Mouse (Mus musculus) midbrain, embryonic 14.5 days (tissue): ENCODE data around the gene Btaf1. TPM values are rescaled to one million over a fixed set of nuclear protein-coding genes. Genes with fewer than 3 reads are reported as not detected.
"Not testable (repeated sequence)": the region's sequence is repeated elsewhere in the genome, so short reads cannot be mapped to it uniquely, and the experiment has no call there.

Experiments
- ATAC-seq: fragments of 200-750 bp; cut with Nextera tagmentation; 2 replicates; pipeline ENCODE4 v1.8.0; 2017; ENCODE audit warnings: moderate number of reproducible peaks, moderate library complexity; ENCODE audit not compliant: low FRiP score, low TSS enrichment
- DNase-seq: peaks from one replicate; pipeline ENCODE4 v3.0.0-alpha.2; 2015
- H3K27ac ChIP-seq: fragments of 300-500 bp; sonication (generic); replicated peaks from 2 replicates; pipeline ENCODE4 v1.5.1; 2014; ENCODE audit warnings: mild to moderate bottlenecking, low read depth, low read length, moderate library complexity
- H3K27me3 ChIP-seq: fragments of 300-500 bp; sonication (generic); 2 replicates; pipeline ENCODE4 v1.6.1; 2014; ENCODE audit warnings: low read length, control low read depth, mixed read lengths; ENCODE audit not compliant: control insufficient read depth, insufficient read depth
- H3K36me3 ChIP-seq: fragments of 300-500 bp; sonication (generic); 2 replicates; pipeline ENCODE4 v1.6.1; 2014; ENCODE audit warnings: low read length, control low read depth; ENCODE audit not compliant: control insufficient read depth, insufficient read depth
- H3K4me1 ChIP-seq: fragments of 300-500 bp; sonication (generic); 2 replicates; pipeline ENCODE4 v1.6.1; 2014; ENCODE audit warnings: mild to moderate bottlenecking, antibody characterized with exemption, low read length, control low read depth; ENCODE audit not compliant: control insufficient read depth, insufficient read depth
- H3K4me2 ChIP-seq: fragments of 300-500 bp; sonication (generic); 2 replicates; pipeline ENCODE4 v1.6.1; 2014; ENCODE audit warnings: mild to moderate bottlenecking, low read length, moderate library complexity
- H3K4me3 ChIP-seq: fragments of 300-500 bp; sonication (generic); replicated peaks from 2 replicates; pipeline ENCODE4 v1.5.1; 2014; ENCODE audit warnings: low read depth, low read length
- H3K9ac ChIP-seq: fragments of 300-500 bp; sonication (generic); replicated peaks from 2 replicates; pipeline ENCODE4 v1.6.1; 2014; ENCODE audit warnings: mild to moderate bottlenecking, low read length, moderate library complexity
- H3K9me3 ChIP-seq: fragments of 300-500 bp; sonication (generic); 2 replicates; pipeline ENCODE4 v1.6.1; 2016; ENCODE audit warnings: low read length, control low read depth, mixed read lengths; ENCODE audit not compliant: control insufficient read depth
- WGBS: fragments of 180-500 bp; shearing (Covaris S2); extraction: QIAGEN DNeasy Blood & Tissue Kit; methylation state at CpG from one replicate; pipeline ENCODE4 v1.1.7; 2014; 5-methylcytosine and 5-hydroxymethylcytosine counted together
- polyA plus RNA-seq: library from polyadenylated mRNA; unstranded; fragments of >200 nt; fragmentation: Nextera tagmentation; extraction: Ambion mirVana; gene quantifications from 2 replicates; pipeline ENCODE4 v1.2.1, GENCODE M21; 2014

The Btaf1 gene
- polyA plus RNA-seq, 1 experiment from 2014 or later: 15.4 TPM

DNA sequence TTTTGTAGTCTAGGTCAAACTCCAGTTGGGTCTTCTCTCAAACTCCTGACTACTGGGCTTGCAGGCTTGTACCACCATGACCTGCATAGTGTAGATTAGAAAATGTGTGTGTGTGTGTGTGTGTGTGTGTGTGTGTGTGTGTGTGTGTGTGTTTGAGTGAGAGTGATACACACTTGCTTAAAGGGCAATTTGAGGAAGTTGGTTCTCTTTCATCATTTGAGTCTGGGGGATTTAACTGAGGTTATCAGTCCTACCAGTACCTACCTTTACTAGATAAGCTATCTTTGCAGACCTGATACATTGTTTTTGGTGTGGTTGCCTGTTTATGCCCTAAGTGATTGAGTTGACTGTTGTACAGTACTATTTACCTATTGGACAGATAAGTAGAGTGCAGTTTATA is 6.2 kb downstream of the Btaf1 start:
- H3K27ac ChIP-seq: no peak overlapping the region
- DNase-seq (no peak), ATAC-seq (no peak)
- peaks cover 2% of the 10 kb centered on the region for H3K4me1 ChIP-seq
- no peaks in the 10 kb centered on the region for H3K36me3 ChIP-seq
- H3K27me3 ChIP-seq: no peaks in the 10 kb centered on the region
- no peaks in the 10 kb centered on the region for H3K9me3 ChIP-seq
- H3K9ac ChIP-seq: no peak overlapping the region
- H3K4me3 ChIP-seq: no peak overlapping the region
- no peak overlapping the region for H3K4me2 ChIP-seq

DNA sequence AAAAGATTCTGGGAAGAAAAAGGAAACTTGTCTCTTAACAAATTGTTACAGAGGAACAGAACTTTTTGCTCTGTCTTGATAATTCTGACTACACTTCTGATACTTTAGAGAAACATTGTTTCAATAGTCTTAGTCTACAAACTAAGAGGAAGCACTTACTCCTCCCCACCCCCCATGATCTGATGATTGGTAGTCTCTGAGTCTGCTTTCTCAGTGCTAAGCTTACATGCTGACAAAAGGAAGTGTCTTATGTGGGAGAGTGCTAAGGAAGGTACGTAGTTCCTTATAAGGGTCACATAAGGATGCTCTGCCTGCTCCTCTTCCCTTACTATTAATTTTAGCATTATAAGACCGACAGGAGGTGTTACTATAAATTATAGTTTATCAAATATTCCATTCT is 6.7 kb downstream of the Btaf1 start:
- Histone ChIP-seq H3K9ac (no peak overlapping the region), H3K4me2 (no peak overlapping the region), H3K4me1 (no peaks in the 10 kb centered on the region), H3K27me3 (no peaks in the 10 kb centered on the region), H3K36me3 (no peaks in the 10 kb centered on the region), H3K27ac (no peak overlapping the region), H3K4me3 (no peak overlapping the region), H3K9me3 (no peaks in the 10 kb centered on the region)
- WGBS: 95% methylated on average over 2 of the region's 2 CpGs
- ATAC-seq: no peak
- DNase-seq: no peak

DNA sequence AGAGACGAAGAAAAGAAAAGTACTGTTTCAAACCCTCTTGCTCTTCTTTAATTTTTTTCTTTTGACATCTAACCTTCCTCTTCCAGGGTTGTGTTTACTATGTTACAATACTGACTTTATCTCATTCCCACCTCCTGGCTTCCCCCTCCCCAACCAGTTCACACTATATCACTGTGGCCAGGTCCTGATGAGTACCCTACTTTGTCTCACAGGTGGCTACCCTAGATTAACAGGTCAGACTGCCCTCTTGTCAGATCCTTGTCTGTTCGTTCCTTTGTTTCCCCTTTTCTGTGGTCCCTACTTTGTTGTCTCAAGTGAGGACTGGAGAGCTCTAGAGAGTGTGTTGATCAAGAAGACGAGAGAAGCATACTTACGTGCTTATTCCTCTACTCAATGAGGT is 10.4 kb downstream of the Btaf1 start:
- no peak overlapping the region for H3K4me3 ChIP-seq
- no peak overlapping the region for H3K4me2 ChIP-seq
- H3K9ac ChIP-seq: no peak overlapping the region
- no peak overlapping the region for H3K27ac ChIP-seq
- H3K36me3 ChIP-seq: no peaks in the 10 kb centered on the region
- H3K27me3 ChIP-seq: no peaks in the 10 kb centered on the region
- WGBS: 95% methylated on average over 4 of the region's 4 CpGs
- H3K4me1 ChIP-seq: no peaks in the 10 kb centered on the region
- H3K9me3 ChIP-seq: no peaks in the 10 kb centered on the region
- DNase-seq (no peak), ATAC-seq (no peak)

DNA sequence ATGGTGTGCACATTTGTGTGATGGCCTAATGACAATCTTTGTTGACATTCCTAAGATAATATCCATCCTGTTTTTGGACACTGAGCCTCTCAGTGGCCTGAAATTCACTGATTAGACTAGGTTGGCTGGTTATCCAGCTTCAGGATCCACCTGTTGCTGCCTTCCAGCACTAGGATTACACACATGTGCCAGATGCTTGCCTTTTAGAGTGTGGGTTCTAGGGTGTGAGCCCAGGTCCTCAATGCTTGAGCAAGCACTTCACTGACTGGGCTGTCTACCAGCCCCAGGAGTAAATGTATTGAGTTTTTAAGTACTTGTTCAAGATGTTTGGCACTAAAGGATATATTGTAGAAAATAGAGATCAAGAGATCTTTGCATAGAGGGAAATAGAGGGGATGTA is 12.1 kb downstream of the Btaf1 start:
- Histone ChIP-seq H3K4me2 (no peak overlapping the region), H3K9me3 (no peaks in the 10 kb centered on the region), H3K27me3 (no peaks in the 10 kb centered on the region), H3K4me1 (no peaks in the 10 kb centered on the region), H3K4me3 (no peak overlapping the region), H3K36me3 (no peaks in the 10 kb centered on the region), H3K27ac (no peak overlapping the region), H3K9ac (no peak overlapping the region)
- DNase-seq: no peak
- ATAC-seq: no peak

DNA sequence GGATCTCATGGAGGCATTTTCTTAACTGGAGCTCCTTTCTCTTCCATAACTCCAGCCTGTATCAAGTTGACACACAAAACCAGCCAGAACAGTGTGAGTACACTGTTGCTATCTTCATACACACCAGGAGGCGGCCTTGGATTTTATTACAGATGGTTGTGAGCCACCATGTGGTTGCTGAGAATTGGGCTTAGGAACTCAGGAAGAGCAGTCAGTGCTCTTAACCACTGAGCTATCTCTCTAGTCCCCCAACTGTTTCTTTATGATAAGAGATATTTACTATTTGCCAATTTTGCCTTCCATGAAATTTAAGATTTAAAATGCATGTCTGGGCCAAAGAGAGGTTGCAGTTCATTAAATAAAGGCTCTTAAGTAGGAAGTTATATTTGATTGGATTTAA is 14.2 kb downstream of the Btaf1 start:
- Histone ChIP-seq H3K9ac (no peak overlapping the region), H3K36me3 (no peaks in the 10 kb centered on the region), H3K9me3 (no peaks in the 10 kb centered on the region), H3K4me3 (no peak overlapping the region), H3K27ac (no peak overlapping the region), H3K27me3 (no peaks in the 10 kb centered on the region), H3K4me1 (no peaks in the 10 kb centered on the region), H3K4me2 (no peak overlapping the region)
- WGBS: 95% methylated on average over 1 of the region's 1 CpGs
- DNase-seq (no peak), ATAC-seq (no peak)

DNA sequence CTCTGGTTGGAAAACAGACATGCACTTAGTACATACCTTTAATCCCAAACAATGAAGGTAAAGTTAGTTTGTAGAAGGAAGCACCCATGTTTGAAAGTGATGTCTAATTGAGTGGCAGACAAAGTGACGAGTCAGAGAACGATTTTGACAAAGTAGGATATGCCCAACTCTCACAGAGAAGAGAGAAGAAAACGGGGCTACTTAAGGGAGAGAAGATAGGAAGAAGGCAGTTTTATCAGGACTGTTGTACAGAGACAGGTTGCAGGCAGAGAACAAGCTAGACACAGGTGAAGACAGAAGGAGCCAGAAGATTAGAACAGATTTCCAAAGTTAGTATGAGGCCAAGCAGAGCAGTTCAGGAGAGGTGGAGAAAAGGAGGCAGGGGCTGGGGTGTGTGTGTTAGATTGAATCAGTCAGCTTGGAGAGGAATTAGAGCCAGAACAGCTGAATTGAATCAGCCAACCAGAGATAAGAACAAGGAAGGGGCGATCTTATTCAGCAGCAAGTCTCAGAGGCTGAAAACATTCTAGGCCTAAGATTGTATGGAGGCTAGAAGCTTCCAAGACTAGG is 27.8 kb downstream of the Btaf1 start:
- Histone ChIP-seq H3K4me1 (no peaks in the 10 kb centered on the region), H3K4me2 (no peak overlapping the region), H3K4me3 (no peak overlapping the region), H3K9me3 (no peaks in the 10 kb centered on the region), H3K36me3 (peaks cover 4% of the 10 kb centered on the region; the same call in 1 of the 2 replicates), H3K9ac (no peak overlapping the region), H3K27me3 (no peaks in the 10 kb centered on the region), H3K27ac (no peak overlapping the region)
- WGBS: 56% methylated on average over 4 of the region's 4 CpGs
- DNase-seq (no peak), ATAC-seq (no peak)

DNA sequence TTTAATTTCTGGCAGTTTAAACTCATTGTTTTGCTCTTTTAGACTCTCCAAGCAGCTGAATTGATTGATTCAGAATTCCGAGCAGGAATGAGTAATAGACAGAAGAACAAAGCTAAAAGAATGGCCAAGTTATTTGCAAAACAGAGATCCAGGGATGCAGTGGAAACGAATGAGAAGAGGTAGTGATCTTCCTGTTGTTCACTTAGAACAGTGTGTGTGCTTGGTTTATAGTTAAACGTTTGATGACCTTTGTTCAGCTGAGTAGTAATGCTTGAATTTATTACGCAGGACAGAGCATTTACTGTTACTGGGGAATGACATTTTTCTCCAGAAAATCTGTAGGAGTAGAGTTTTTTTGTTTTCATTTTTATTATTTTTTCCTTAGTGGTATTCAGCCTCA is 32.5 kb downstream of the Btaf1 start:
- Histone ChIP-seq H3K27ac (no peak overlapping the region), H3K36me3 (peaks cover 25% of the 10 kb centered on the region), H3K4me3 (no peak overlapping the region), H3K4me2 (no peak overlapping the region), H3K27me3 (no peaks in the 10 kb centered on the region), H3K9ac (no peak overlapping the region), H3K9me3 (no peaks in the 10 kb centered on the region), H3K4me1 (no peaks in the 10 kb centered on the region)
- no peak for ATAC-seq
- no peak for DNase-seq
- WGBS: 91% methylated on average over 4 of the region's 4 CpGs

DNA sequence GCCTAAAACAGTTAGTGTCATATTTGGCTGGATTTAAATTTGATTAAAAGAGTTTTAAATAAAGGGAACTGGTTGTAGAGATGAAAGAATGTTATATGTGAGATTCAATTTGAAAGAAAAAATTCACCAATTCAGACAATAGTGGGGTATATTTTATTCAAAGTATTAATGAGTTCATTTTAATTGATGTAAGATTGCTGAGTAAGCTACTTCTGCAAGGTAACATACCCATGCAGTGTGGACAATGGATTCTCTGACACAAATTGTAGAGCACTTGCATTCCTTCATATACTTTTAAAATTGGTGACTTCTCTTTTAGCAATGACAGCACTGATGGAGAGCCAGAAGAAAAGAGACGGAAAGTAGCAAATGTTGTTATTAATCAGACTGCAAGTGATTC is 35.4 kb downstream of the Btaf1 start:
- peaks cover 39% of the 10 kb centered on the region for H3K36me3 ChIP-seq
- H3K9me3 ChIP-seq: no peaks in the 10 kb centered on the region
- DNase-seq (no peak), ATAC-seq (no peak)
- no peaks in the 10 kb centered on the region for H3K27me3 ChIP-seq
- WGBS: 92% methylated on average over 1 of the region's 1 CpGs
- H3K27ac ChIP-seq: no peak overlapping the region
- H3K4me3 ChIP-seq: no peak overlapping the region
- H3K9ac ChIP-seq: no peak overlapping the region
- no peaks in the 10 kb centered on the region for H3K4me1 ChIP-seq
- H3K4me2 ChIP-seq: no peak overlapping the region

DNA sequence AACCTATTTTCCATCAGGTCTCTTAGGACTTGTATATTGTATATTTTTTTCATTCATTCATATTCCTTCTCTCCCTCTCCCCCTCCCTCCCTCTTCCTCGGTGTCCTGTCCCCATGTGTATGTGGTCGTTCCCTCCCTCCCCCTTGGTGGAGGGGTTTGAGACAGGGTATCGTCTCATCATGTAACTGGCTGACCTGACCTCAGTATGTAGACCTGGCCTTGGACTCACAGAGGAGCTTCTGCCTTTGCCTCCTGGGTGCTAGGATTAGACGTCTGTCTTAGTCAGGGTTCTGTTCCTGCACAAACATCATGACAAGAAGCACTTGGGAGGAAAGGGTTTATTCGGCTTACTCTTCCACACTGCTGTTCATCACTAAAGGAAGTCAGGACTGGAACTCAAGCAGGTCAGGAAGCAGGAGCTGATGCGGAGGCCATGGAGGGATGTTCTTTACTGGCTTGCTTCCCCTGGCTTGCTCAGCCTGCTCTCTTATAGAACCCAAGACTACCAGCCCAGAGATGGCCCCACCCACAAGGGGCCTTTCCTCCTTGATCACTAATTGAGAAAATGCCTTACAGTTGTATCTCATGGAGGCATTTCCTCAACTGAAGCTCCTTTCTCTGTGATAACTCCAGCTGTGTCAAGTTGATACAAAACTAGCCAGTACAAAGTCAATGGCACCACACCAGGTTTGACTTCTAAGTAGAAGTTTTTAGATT is 36.8 kb downstream of the Btaf1 start:
- WGBS: 83% methylated on average over 6 of the region's 6 CpGs
- not testable (repeated sequence) for DNase-seq, H3K9ac ChIP-seq, H3K4me1 ChIP-seq, H3K27me3 ChIP-seq, ATAC-seq, H3K4me2 ChIP-seq, H3K9me3 ChIP-seq, H3K4me3 ChIP-seq, H3K27ac ChIP-seq
- peaks cover 47% of the 10 kb centered on the region for H3K36me3 ChIP-seq
